Mouse (Mus musculus) kidney, adult 9 months (tissue): ENCODE measurements at regions not wholly inside any gene's neighbourhood (a gene's known extent, or its start where the extent isn't known, plus 50 kb on each side); places are given as distances from the start of the nearest gene placed in this dataset.

Experiments
- DNase-seq: peaks from one replicate; pipeline ENCODE4 v3.0.0; 2022

DNA sequence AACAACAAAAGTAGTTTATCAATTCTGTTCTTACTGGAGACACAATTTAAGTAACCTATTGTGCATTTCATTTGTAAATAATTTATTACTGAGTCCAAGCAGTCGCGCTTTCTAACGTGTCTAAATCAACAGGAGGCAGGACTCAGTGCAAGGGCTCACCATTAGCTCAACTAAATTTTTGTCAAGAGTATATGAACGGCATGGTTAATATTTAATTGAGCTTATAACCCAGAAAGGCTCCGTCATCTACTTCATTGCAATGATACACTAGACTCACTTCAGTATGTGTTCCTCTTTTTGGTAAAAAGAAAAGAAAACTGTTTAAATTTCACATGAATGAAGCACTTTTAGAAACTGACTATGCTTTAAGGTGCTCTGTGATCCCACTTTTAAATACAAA, 61.5 kb upstream of the BC052040 start:
- DNase-seq: no peak

DNA sequence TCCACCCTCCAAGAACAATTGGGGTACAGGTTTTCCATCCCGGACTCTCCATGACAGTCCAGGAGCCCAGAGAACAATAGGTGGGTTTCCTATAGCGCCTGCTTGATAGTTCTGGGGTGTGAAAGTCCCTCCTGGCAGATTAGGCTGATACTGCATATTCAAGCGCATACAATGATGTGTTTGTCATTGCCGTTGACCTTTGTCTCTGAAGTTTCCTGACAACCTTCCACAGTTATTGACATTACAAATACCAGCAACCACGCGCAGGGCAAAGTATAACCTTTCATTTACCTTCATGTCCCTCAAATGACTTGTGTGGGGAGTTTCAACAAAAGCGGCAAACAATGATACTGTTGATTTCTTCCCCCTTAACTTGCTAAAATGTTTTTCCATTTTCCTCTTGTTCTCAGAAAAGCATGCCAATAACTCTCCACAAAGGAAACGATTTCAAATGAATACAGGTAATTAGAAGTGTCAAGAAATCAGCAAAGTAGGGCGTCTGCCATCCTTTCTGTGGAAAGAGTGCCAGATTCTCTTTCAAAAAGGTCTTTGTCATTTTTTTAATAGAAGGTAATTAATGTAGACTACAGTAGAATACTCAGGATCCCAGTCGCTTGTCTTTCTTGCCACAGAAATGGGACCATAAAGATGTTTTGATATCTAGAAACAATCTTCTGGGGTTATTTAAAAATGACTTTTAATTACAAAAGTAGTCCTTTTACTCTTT, 60.9 kb upstream of the BC052040 start:
- DNase-seq: no peak

DNA sequence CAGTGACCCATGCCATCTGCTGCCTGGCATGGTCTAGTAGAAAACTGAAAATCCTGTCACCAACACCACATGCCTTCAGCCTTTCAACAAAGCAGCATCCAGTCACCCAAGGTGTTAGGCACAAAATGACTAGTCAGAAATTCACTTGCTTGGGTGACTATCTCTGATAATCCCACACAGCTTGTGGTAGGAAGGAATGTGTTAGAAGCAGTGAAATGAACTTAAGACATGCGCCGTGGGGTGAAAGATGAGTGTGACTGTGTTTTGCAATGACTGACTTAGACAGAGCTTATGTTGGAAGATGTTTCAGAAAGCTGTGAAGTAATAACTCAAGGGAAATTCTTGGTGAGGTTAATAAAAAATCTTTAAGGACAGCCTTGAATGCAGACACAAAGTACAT, 51.6 kb upstream of the BC052040 start:
- DNase-seq: no peak
